Mouse (Mus musculus): ENCODE measurements around the gene Cd320. TPM values are rescaled to one million over a fixed set of nuclear protein-coding genes. Genes with fewer than 3 reads are reported as not detected.
"Not testable (repeated sequence)": the region's sequence is repeated elsewhere in the genome, so short reads cannot be mapped to it uniquely, and the experiment has no call there.

Cd320 gene
- polyA plus RNA-seq, 2 experiments, result 6.7 to 16.1 TPM

DNA sequence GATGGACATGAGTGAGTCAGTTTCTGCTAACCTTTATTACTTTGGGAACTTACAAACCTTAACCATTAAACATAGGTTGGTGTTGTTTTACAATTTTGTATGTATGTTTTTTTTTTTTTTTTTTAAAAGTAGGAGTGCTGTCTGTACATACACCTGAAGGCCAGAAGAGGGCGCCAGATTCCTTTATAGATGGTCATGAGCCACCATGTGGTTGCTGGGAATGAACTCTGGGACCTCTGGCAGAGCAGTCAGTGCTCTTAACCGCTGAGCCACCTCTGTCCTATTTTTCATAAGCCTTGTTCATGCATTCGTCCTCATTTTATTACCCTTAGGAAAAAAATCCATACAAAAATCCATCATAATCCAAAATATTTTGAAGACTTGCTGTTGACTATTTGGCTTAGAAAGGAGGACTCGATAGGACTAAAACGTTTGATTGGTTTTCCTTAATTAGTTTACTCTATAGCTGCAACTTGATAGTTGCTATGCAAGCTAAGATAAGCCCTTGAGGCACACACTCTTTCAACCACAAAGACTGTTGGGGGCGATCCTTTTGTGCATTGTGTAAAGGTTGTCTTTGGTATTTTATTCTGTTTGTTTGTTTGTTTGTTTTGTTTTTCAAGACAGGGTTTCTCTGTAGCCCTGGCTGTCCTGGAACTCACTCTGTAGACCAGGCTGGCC lies 54.4 kb downstream of the Cd320 start:
- WGBS (ENCODE audit: insufficient replicate concordance), result 7% methylated on average over 6 of the region's 6 CpGs
- Histone ChIP-seq H3K9me3 (ENCODE audit: control insufficient read depth, low read length) (no peaks in the 10 kb centered on the region), H3K4me2 (ENCODE audit: low read depth) (no peak overlapping the region), H3K27ac (no peak overlapping the region), H3K9ac (replicated peaks) (no peak overlapping the region), H3K36me3 (replicated peaks; ENCODE audit: control insufficient read depth, insufficient read depth, low read depth) (no peaks in the 10 kb centered on the region), H3K4me1 (replicated peaks; ENCODE audit: control insufficient read depth in 2 of 2, insufficient read depth in 2 of 2, low read length in 1 of 2) (peaks cover 35 to 39% of the 10 kb centered on the region in 2 experiments), H3K4me3 (ENCODE audit: insufficient read depth in 1 of 2, low read depth in 2 of 2, low read length in 2 of 2) (no peak overlapping the region), H3K27me3 (ENCODE audit: control insufficient read depth, insufficient read depth, low read length) (no peaks in the 10 kb centered on the region)
- peak; percentile 71 to 78 (median 71) for DNase-seq (ENCODE audit: low read depth in 3 of 3, low spot score in 3 of 3)
- peak; percentile 42; the same call in 1 of the 2 replicates for ATAC-seq (ENCODE audit: insufficient read depth)
- TF ChIP-seq CTCF (IDR thresholded peaks at IDR 0.05; ENCODE audit: low read depth), result peak; percentile 85
- TF ChIP-seq EP300 (IDR thresholded peaks at IDR 0.05; ENCODE audit: low read depth), result no peak

DNA sequence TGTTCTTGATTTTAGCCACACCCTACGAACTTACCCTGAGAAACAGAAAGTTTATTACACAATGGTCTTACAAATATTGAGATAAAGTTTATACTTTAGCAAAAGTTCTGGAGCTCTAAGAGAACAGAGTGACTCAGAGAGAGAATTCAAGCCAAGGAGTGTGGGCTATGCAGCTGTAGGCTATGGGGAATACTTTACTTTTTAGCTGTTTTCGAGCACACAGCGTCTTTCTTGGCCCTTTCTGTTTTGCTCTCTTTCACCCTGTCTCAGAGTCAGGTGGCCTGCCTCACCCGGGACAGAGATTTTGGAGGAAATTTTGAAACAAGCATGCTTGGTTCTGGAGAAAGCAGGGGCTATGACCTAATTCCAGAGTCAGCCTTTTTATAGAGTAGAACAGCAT lies 55.3 kb downstream of the Cd320 start:
- not testable (repeated sequence) for H3K4me3 ChIP-seq (ENCODE audit: insufficient read depth in 1 of 2, low read depth in 2 of 2, low read length in 2 of 2); H3K27me3 ChIP-seq (ENCODE audit: control insufficient read depth, insufficient read depth, low read length); H3K9me3 ChIP-seq (ENCODE audit: control insufficient read depth, low read length); ATAC-seq (ENCODE audit: insufficient read depth); H3K36me3 ChIP-seq (replicated peaks; ENCODE audit: control insufficient read depth, insufficient read depth, low read depth); DNase-seq (ENCODE audit: low read depth in 3 of 3, low spot score in 3 of 3); H3K9ac ChIP-seq (replicated peaks); H3K4me2 ChIP-seq (ENCODE audit: low read depth)
- Histone ChIP-seq H3K27ac (peak overlapping the region; percentile 87), H3K4me1 (replicated peaks; ENCODE audit: control insufficient read depth in 2 of 2, insufficient read depth in 2 of 2, low read length in 1 of 2) (peaks cover 35 to 46% of the 10 kb centered on the region in 2 experiments)
- WGBS (ENCODE audit: insufficient replicate concordance), result 63% methylated on average over 4 of the region's 4 CpGs

Small RNA genes within 50 kb of the gene (microRNA-seq; reads per million reads assigned to microRNA genes)
- not detected for gene Gm27740

Other genes with a start within 250 kb of the Cd320 start
- gene Zfp414, start 214.0 kb upstream of the Cd320 start, polyA plus RNA-seq (2012; rRNA removed), result 22.7 and 28.9 TPM in 2 replicates
- 24.6 and 26.5 TPM in 2 replicates for gene Zfp414, start 214.0 kb upstream of the Cd320 start, polyA plus RNA-seq (2014; fragmentation: Nextera tagmentation; extraction: Ambion mirVana)
- 1.1 and 1.6 TPM in 2 replicates for gene Pram1, start 205.0 kb upstream of the Cd320 start, polyA plus RNA-seq (2012; rRNA removed)
- 1.6 and 2.8 TPM in 2 replicates for gene Pram1, start 205.0 kb upstream of the Cd320 start, polyA plus RNA-seq (2014; fragmentation: Nextera tagmentation; extraction: Ambion mirVana)
- gene Hnrnpm, start 156.2 kb upstream of the Cd320 start, polyA plus RNA-seq (2012; rRNA removed), result 101 and 136 TPM in 2 replicates
- gene Hnrnpm, start 156.2 kb upstream of the Cd320 start, polyA plus RNA-seq (2014; fragmentation: Nextera tagmentation; extraction: Ambion mirVana), result 143 and 164 TPM in 2 replicates
- 162 and 167 TPM in 2 replicates for gene March2, start 124.4 kb upstream of the Cd320 start, polyA plus RNA-seq (2012; rRNA removed)
- 235 and 236 TPM in 2 replicates for gene March2, start 124.4 kb upstream of the Cd320 start, polyA plus RNA-seq (2014; fragmentation: Nextera tagmentation; extraction: Ambion mirVana)
- gene Rab11b, start 82.6 kb upstream of the Cd320 start, polyA plus RNA-seq (2012; rRNA removed), result 91.1 and 101 TPM in 2 replicates
- 62.6 and 74.3 TPM in 2 replicates for gene Rab11b, start 82.6 kb upstream of the Cd320 start, polyA plus RNA-seq (2014; fragmentation: Nextera tagmentation; extraction: Ambion mirVana)
- gene Angptl4, start 61.3 kb upstream of the Cd320 start, polyA plus RNA-seq (2012; rRNA removed), result 6.1 and 6.3 TPM in 2 replicates
- 12.8 and 15.2 TPM in 2 replicates for gene Angptl4, start 61.3 kb upstream of the Cd320 start, polyA plus RNA-seq (2014; fragmentation: Nextera tagmentation; extraction: Ambion mirVana)
- gene Kank3, start 32.6 kb upstream of the Cd320 start, polyA plus RNA-seq (2012; rRNA removed), result 7.1 and 7.6 TPM in 2 replicates
- gene Kank3, start 32.6 kb upstream of the Cd320 start, polyA plus RNA-seq (2014; fragmentation: Nextera tagmentation; extraction: Ambion mirVana), result 7.3 and 7.7 TPM in 2 replicates
- gene Rps28, start 18.5 kb upstream of the Cd320 start, polyA plus RNA-seq (2012; rRNA removed), result 593 and 901 TPM in 2 replicates
- gene Rps28, start 18.5 kb upstream of the Cd320 start, polyA plus RNA-seq (2014; fragmentation: Nextera tagmentation; extraction: Ambion mirVana), result 693 and 702 TPM in 2 replicates
- 146 and 149 TPM in 2 replicates for gene Ndufa7, start 18.5 kb upstream of the Cd320 start, polyA plus RNA-seq (2012; rRNA removed)
- 271 and 282 TPM in 2 replicates for gene Ndufa7, start 18.5 kb upstream of the Cd320 start, polyA plus RNA-seq (2014; fragmentation: Nextera tagmentation; extraction: Ambion mirVana)
- gene Gm7029, start 30.7 kb downstream of the Cd320 start, polyA plus RNA-seq (2012; rRNA removed), result not detected in 2 replicates
- gene Gm7029, start 30.7 kb downstream of the Cd320 start, polyA plus RNA-seq (2014; fragmentation: Nextera tagmentation; extraction: Ambion mirVana), result not detected in 2 replicates
- gene Kifc1, start 47.6 kb downstream of the Cd320 start, polyA plus RNA-seq (2012; rRNA removed), result 37.2 and 40.8 TPM in 2 replicates
- gene Kifc1, start 47.6 kb downstream of the Cd320 start, polyA plus RNA-seq (2014; fragmentation: Nextera tagmentation; extraction: Ambion mirVana), result 7.2 and 7.9 TPM in 2 replicates
- 0.36 and 0.44 TPM in 2 replicates for gene Platr17, start 62.0 kb downstream of the Cd320 start, polyA plus RNA-seq (2012; rRNA removed)
- 0.20 and 0.29 TPM in 2 replicates for gene Platr17, start 62.0 kb downstream of the Cd320 start, polyA plus RNA-seq (2014; fragmentation: Nextera tagmentation; extraction: Ambion mirVana)
- 11.1 and 14.7 TPM in 2 replicates for gene Daxx, start 66.3 kb downstream of the Cd320 start, polyA plus RNA-seq (2012; rRNA removed)
- gene Daxx, start 66.3 kb downstream of the Cd320 start, polyA plus RNA-seq (2014; fragmentation: Nextera tagmentation; extraction: Ambion mirVana), result 14.8 and 15.3 TPM in 2 replicates
- 10.4 and 10.6 TPM in 2 replicates for gene Tapbp, start 72.8 kb downstream of the Cd320 start, polyA plus RNA-seq (2012; rRNA removed)
- 24.0 and 28.7 TPM in 2 replicates for gene Tapbp, start 72.8 kb downstream of the Cd320 start, polyA plus RNA-seq (2014; fragmentation: Nextera tagmentation; extraction: Ambion mirVana)
- 10.6 and 12.1 TPM in 2 replicates for gene Zbtb22, start 72.8 kb downstream of the Cd320 start, polyA plus RNA-seq (2012; rRNA removed)
- 4.7 and 4.8 TPM in 2 replicates for gene Zbtb22, start 72.8 kb downstream of the Cd320 start, polyA plus RNA-seq (2014; fragmentation: Nextera tagmentation; extraction: Ambion mirVana)
- gene Rgl2, start 86.5 kb downstream of the Cd320 start, polyA plus RNA-seq (2012; rRNA removed), result 17.0 and 19.6 TPM in 2 replicates
- 4.9 and 5.9 TPM in 2 replicates for gene Rgl2, start 86.5 kb downstream of the Cd320 start, polyA plus RNA-seq (2014; fragmentation: Nextera tagmentation; extraction: Ambion mirVana)
- 36.8 and 62.4 TPM in 2 replicates for gene Pfdn6, start 97.3 kb downstream of the Cd320 start, polyA plus RNA-seq (2012; rRNA removed)
- gene Pfdn6, start 97.3 kb downstream of the Cd320 start, polyA plus RNA-seq (2014; fragmentation: Nextera tagmentation; extraction: Ambion mirVana), result 103 TPM in 2 replicates
- 17.3 and 18.9 TPM in 2 replicates for gene Wdr46, start 97.6 kb downstream of the Cd320 start, polyA plus RNA-seq (2012; rRNA removed)
- 8.0 and 11.6 TPM in 2 replicates for gene Wdr46, start 97.6 kb downstream of the Cd320 start, polyA plus RNA-seq (2014; fragmentation: Nextera tagmentation; extraction: Ambion mirVana)
- 1.1 and 1.3 TPM in 2 replicates for gene B3galt4, start 108.4 kb downstream of the Cd320 start, polyA plus RNA-seq (2012; rRNA removed)
- gene B3galt4, start 108.4 kb downstream of the Cd320 start, polyA plus RNA-seq (2014; fragmentation: Nextera tagmentation; extraction: Ambion mirVana), result 1.1 and 1.8 TPM in 2 replicates
- 17.4 and 18.7 TPM in 2 replicates for gene Vps52, start 112.7 kb downstream of the Cd320 start, polyA plus RNA-seq (2012; rRNA removed)
- gene Vps52, start 112.7 kb downstream of the Cd320 start, polyA plus RNA-seq (2014; fragmentation: Nextera tagmentation; extraction: Ambion mirVana), result 15.2 and 18.4 TPM in 2 replicates
- gene Rps18, start 112.9 kb downstream of the Cd320 start, polyA plus RNA-seq (2012; rRNA removed), result 829 and 1,098 TPM in 2 replicates
- gene Rps18, start 112.9 kb downstream of the Cd320 start, polyA plus RNA-seq (2014; fragmentation: Nextera tagmentation; extraction: Ambion mirVana), result 1,411 and 1,430 TPM in 2 replicates
- 124 and 137 TPM in 2 replicates for gene H2-K1, start 157.3 kb downstream of the Cd320 start, polyA plus RNA-seq (2012; rRNA removed)
- gene H2-K1, start 157.3 kb downstream of the Cd320 start, polyA plus RNA-seq (2014; fragmentation: Nextera tagmentation; extraction: Ambion mirVana), result 107 and 108 TPM in 2 replicates
- 7.6 and 9.7 TPM in 2 replicates for gene Ring1, start 181.6 kb downstream of the Cd320 start, polyA plus RNA-seq (2012; rRNA removed)
- 1.2 and 1.7 TPM in 2 replicates for gene Ring1, start 181.6 kb downstream of the Cd320 start, polyA plus RNA-seq (2014; fragmentation: Nextera tagmentation; extraction: Ambion mirVana)
- 30.6 and 32.8 TPM in 2 replicates for gene H2-Ke6, start 185.0 kb downstream of the Cd320 start, polyA plus RNA-seq (2012; rRNA removed)
- gene H2-Ke6, start 185.0 kb downstream of the Cd320 start, polyA plus RNA-seq (2014; fragmentation: Nextera tagmentation; extraction: Ambion mirVana), result 22.3 and 24.9 TPM in 2 replicates
- gene Slc39a7, start 188.6 kb downstream of the Cd320 start, polyA plus RNA-seq (2012; rRNA removed), result 27.0 and 28.1 TPM in 2 replicates
- gene Slc39a7, start 188.6 kb downstream of the Cd320 start, polyA plus RNA-seq (2014; fragmentation: Nextera tagmentation; extraction: Ambion mirVana), result 25.1 and 26.5 TPM in 2 replicates
- 15.2 and 16.5 TPM in 2 replicates for gene Rxrb, start 188.7 kb downstream of the Cd320 start, polyA plus RNA-seq (2012; rRNA removed)
- gene Rxrb, start 188.7 kb downstream of the Cd320 start, polyA plus RNA-seq (2014; fragmentation: Nextera tagmentation; extraction: Ambion mirVana), result 6.0 and 7.2 TPM in 2 replicates
- 0.22 and 0.55 TPM in 2 replicates for gene Col11a2, start 196.3 kb downstream of the Cd320 start, polyA plus RNA-seq (2012; rRNA removed)
- 0.06 and 0.20 TPM in 2 replicates for gene Col11a2, start 196.3 kb downstream of the Cd320 start, polyA plus RNA-seq (2014; fragmentation: Nextera tagmentation; extraction: Ambion mirVana)
- 0.45 and 0.51 TPM in 2 replicates for gene H2-Oa, start 249.2 kb downstream of the Cd320 start, polyA plus RNA-seq (2012; rRNA removed)
- 0.29 and 0.51 TPM in 2 replicates for gene H2-Oa, start 249.2 kb downstream of the Cd320 start, polyA plus RNA-seq (2014; fragmentation: Nextera tagmentation; extraction: Ambion mirVana)